ENCODE assay signal across 22 mouse cellular contexts in genomic region chr3:107231202-107231601, GRCm38 (mm10). TPM values are rescaled to one million over a fixed set of nuclear protein-coding genes. Genes with fewer than 3 reads are reported as not detected.
"Had no signal": no experiment of that assay in that cellular context is flagged by ENCODE, and none has a peak within 500 bp of the region (broad histone marks: within the 10 kb centered on the region; RNA-seq: fewer than 3 reads in every experiment).

No protein-coding gene starts in this region.

- H3K27ac ChIP-seq: layer of hippocampus, adult 2 months; left cerebral cortex, adult 2 months; limb, embryonic 15.5 days; liver, embryonic 13.5 days; midbrain, embryonic 12.5 days had no signal

- H3K4me1 ChIP-seq: midbrain, embryonic 12.5 days had no signal

- H3K4me3 ChIP-seq: layer of hippocampus, adult 2 months; left cerebral cortex, adult 2 months; limb, embryonic 15.5 days; liver, embryonic 13.5 days; midbrain, embryonic 12.5 days had no signal

- H3K4me2 ChIP-seq: limb, embryonic 15.5 days; liver, embryonic 13.5 days; midbrain, embryonic 12.5 days had no signal

- DNase-seq: kidney, postnatal 4 days; liver, embryonic 13.5 days; lung, adult 18-20 months; retina, postnatal 1 day; right cerebral cortex, postnatal 4 days; spleen, adult 18-20 months; thymus, adult 2 months; thymus, postnatal 25 days had no signal

- H3K9ac ChIP-seq: limb, embryonic 15.5 days; liver, embryonic 13.5 days; midbrain, embryonic 12.5 days had no signal

- ATAC-seq: midbrain, embryonic 16.5 days had no signal

- H3K36me3 ChIP-seq: limb, embryonic 15.5 days; liver, embryonic 13.5 days; midbrain, embryonic 12.5 days had no signal

- H3K9me3 ChIP-seq: limb, embryonic 15.5 days; liver, embryonic 13.5 days; midbrain, embryonic 12.5 days had no signal

RNA-seq across cellular contexts. Expression of gene A630076J17Rik, which starts 0.8 kb away (rescaled TPM):
- total RNA-seq: layer of hippocampus, adult 2 months; layer of hippocampus, postnatal 14 days; left cerebral cortex, adult 2 months; left cerebral cortex, postnatal 25 days; megakaryocyte-erythroid progenitor cell, adult 5-6 weeks had no signal
- polyA plus RNA-seq: intestine, embryonic 16.5 days; limb, embryonic 11.5 days; limb, embryonic 15.5 days; liver, embryonic 13.5 days; midbrain, embryonic 12.5 days; midbrain, embryonic 16.5 days; testis, adult 2 months; urinary bladder, adult 2 months had no signal

RNA-seq across cellular contexts. Expression of gene Prok1, which starts 8.3 kb away (rescaled TPM):
- total RNA-seq: layer of hippocampus, adult 2 months; layer of hippocampus, postnatal 14 days; left cerebral cortex, adult 2 months; megakaryocyte-erythroid progenitor cell, adult 5-6 weeks had no signal
- polyA plus RNA-seq: limb, embryonic 11.5 days; liver, embryonic 13.5 days; lung, embryonic 16.5 days; midbrain, embryonic 12.5 days; stomach, embryonic 14.5 days; testis, adult 2 months had no signal

RNA-seq across cellular contexts. Expression of gene Cym, which starts 9.7 kb away (rescaled TPM):
- total RNA-seq: layer of hippocampus, adult 2 months; layer of hippocampus, postnatal 14 days; left cerebral cortex, adult 2 months; left cerebral cortex, postnatal 25 days; megakaryocyte-erythroid progenitor cell, adult 5-6 weeks had no signal
- polyA plus RNA-seq: limb, embryonic 11.5 days; midbrain, embryonic 12.5 days; testis, adult 2 months; urinary bladder, adult 2 months had no signal

RNA-seq across cellular contexts. Expression of gene Kcna10, which starts 48.3 kb away (rescaled TPM):
- total RNA-seq: layer of hippocampus, adult 2 months; layer of hippocampus, postnatal 14 days; left cerebral cortex, postnatal 25 days; megakaryocyte-erythroid progenitor cell, adult 5-6 weeks had no signal
- polyA plus RNA-seq: intestine, embryonic 16.5 days; limb, embryonic 11.5 days; liver, embryonic 13.5 days; lung, embryonic 16.5 days; midbrain, embryonic 12.5 days; midbrain, embryonic 16.5 days; stomach, embryonic 14.5 days; thymus, adult 2 months; urinary bladder, adult 2 months had no signal
